Mouse (Mus musculus) hindbrain, embryonic 11.5 days (tissue): ENCODE measurements at regions not wholly inside any gene's neighbourhood (a gene's known extent, or its start where the extent isn't known, plus 50 kb on each side); places are given as distances from the start of the nearest gene placed in this dataset.

Experiments
- ATAC-seq: fragments of 200-750 bp; cut with Nextera tagmentation; 2 replicates; pipeline ENCODE4 v1.8.0; 2017; ENCODE audit warnings: mild to moderate bottlenecking, moderate TSS enrichment, moderate library complexity; ENCODE audit not compliant: low FRiP score
- DNase-seq: peaks from one replicate; pipeline ENCODE4 v3.0.0-alpha.2; 2015; ENCODE audit warnings: low spot score
- H3K27ac ChIP-seq: fragments of 300-500 bp; sonication (generic); 2 replicates; pipeline ENCODE4 v1.5.1; 2014; ENCODE audit warnings: mild to moderate bottlenecking, low read depth, low read length
- H3K27me3 ChIP-seq: fragments of 300-500 bp; sonication (generic); 2 replicates; pipeline ENCODE4 v1.6.1; 2014; ENCODE audit warnings: mild to moderate bottlenecking, low read length, moderate library complexity, mixed read lengths; ENCODE audit not compliant: control insufficient read depth, insufficient read depth
- H3K36me3 ChIP-seq: fragments of 300-500 bp; sonication (generic); 2 replicates; pipeline ENCODE4 v1.6.1; 2014; ENCODE audit warnings: mild to moderate bottlenecking, low read length, moderate library complexity, mixed read lengths; ENCODE audit not compliant: control insufficient read depth, insufficient read depth
- H3K4me1 ChIP-seq: fragments of 300-500 bp; sonication (generic); replicated peaks from 2 replicates; pipeline ENCODE4 v1.6.1; 2014; ENCODE audit warnings: low read length, mixed read lengths; ENCODE audit not compliant: control insufficient read depth, insufficient read depth
- H3K4me2 ChIP-seq: fragments of 300-500 bp; sonication (generic); replicated peaks from 2 replicates; pipeline ENCODE4 v1.6.1; 2014; ENCODE audit warnings: mild to moderate bottlenecking, low read depth, low read length
- H3K4me3 ChIP-seq: fragments of 300-500 bp; sonication (generic); 2 replicates; pipeline ENCODE4 v1.5.1; 2014; ENCODE audit warnings: low read depth, low read length
- H3K9ac ChIP-seq: fragments of 300-500 bp; sonication (generic); 2 replicates; pipeline ENCODE4 v1.6.1; 2014; ENCODE audit warnings: low read depth, low read length
- H3K9me3 ChIP-seq: fragments of 300-500 bp; sonication (generic); 2 replicates; pipeline ENCODE4 v1.6.1; 2016; ENCODE audit warnings: low read length; ENCODE audit not compliant: control insufficient read depth
- WGBS: fragments of 180-500 bp; shearing (Covaris S2); extraction: QIAGEN DNeasy Blood & Tissue Kit; methylation state at CpG from one replicate; pipeline ENCODE4 v1.1.7; 2014; 5-methylcytosine and 5-hydroxymethylcytosine counted together

DNA sequence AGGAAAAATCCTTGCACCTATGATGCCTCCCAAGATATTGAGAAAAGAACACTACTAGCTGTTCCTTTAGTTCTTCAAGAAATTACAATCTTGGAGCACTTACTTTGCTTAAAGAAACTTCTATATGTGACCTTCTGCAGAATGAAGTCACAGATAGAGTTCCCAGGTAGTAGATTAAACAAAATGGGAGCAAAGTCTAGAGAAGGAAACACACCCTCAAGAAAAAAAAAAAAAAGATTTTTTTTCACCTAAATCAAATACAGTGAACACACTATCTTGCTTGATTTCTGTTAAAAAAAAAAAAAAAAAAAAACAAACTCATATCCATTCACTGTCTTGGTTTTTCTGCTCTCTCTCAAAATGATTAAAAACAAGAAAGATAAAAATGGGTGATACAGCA is 76.6 kb upstream of the Kynu start:
- H3K36me3 ChIP-seq: no peaks in the 10 kb centered on the region
- DNase-seq (no peak), ATAC-seq (no peak)

DNA sequence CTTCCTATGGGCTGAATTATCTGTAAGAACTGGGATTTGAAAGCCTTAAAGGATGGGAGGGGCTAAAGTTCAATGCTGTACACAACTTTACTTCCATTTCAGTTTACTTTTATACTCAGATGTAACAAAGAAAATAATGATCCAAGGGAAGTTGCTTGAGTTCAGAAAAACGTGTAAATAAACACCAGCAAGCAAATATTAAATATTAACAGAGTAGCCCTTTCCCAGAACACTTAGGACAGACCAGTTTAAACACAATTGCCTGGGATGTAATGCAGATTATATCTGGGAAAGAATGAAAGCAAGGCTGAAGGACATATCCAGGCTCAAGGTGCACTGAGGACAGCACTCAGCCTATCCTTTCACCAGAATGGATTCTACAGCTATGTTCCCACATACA is 75.3 kb upstream of the Kynu start:
- Histone ChIP-seq H3K36me3 (no peaks in the 10 kb centered on the region), H3K4me2 (no peak overlapping the region), H3K27me3 (no peaks in the 10 kb centered on the region), H3K9ac (no peak overlapping the region), H3K4me1 (no peaks in the 10 kb centered on the region), H3K9me3 (no peaks in the 10 kb centered on the region), H3K27ac (no peak overlapping the region), H3K4me3 (no peak overlapping the region)
- ATAC-seq: no peak
- no peak for DNase-seq
- WGBS: 48% methylated on average over 1 of the region's 1 CpGs

More for the DNA sequence above, 76.6 kb upstream of the Kynu start:
- no peak overlapping the region for H3K9ac ChIP-seq
- no peaks in the 10 kb centered on the region for H3K27me3 ChIP-seq
- H3K27ac ChIP-seq: no peak overlapping the region
- no peaks in the 10 kb centered on the region for H3K9me3 ChIP-seq
- no peak overlapping the region for H3K4me3 ChIP-seq
- H3K4me2 ChIP-seq: no peak overlapping the region
- no peaks in the 10 kb centered on the region for H3K4me1 ChIP-seq
